Mouse (Mus musculus) yolk sac, embryonic 10.5 days (tissue): Measurements from ENCODE around the gene Morc4.

Source experiments
- DNase-seq: peaks from one replicate; pipeline ENCODE4 v3.0.0-alpha.2; 2017; ENCODE audit warnings: low spot score

Gene Morc4

GRCm38 (mm10) chrX:139870938-139871791, at the start of gene Morc4:
Gene Morc4 (minus strand): TSS chrX:139871677.
- peak; percentile 90 for DNase-seq

DNA sequence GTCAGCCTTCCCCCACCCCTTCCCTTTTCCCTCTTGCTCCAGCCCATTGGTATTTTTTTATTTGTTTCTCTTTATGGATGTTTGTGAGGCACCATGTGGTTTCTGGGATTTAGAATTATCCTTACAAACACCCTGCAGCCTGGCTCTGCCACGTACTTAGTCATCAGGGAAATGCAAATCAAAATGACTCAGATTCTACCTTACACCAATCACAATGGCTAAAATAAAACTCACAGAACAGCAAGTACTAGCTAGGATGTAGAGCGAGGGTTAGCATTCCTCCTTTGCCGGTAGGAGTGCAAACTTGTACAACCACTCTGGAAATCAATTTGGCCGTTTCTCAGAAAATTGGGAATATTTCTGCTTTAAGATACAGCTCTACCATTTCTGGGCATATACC, 49.1 kb upstream of the Morc4 start:
- no peak for DNase-seq

- no peak for DNase-seq
Measured at GRCm38 (mm10) chrX:139891387-139891786, 19.9 kb upstream of the Morc4 start.

DNA sequence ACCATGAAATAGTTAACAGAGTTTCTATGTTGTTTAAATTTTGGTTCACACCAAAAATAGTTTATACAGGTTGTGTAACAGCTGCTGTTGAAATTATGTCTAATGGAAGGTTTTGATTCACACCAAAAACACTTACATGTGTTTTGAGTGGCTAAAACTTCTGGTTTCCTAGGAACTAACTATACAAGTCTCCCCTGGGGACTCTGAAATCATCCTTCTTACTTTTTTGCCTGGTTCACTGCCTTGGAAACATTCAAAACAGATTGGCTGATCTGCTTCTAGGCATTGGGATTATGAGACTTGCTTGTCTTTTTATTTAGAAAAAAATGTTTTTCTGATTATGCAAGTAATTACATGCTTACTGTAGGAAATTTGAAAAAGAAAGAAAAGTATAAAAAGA, 11.7 kb upstream of the Morc4 start:
- no peak for DNase-seq

GRCm38 (mm10) chrX:139877936-139878335, 6.5 kb upstream of the Morc4 start:
- DNase-seq = no peak

DNA sequence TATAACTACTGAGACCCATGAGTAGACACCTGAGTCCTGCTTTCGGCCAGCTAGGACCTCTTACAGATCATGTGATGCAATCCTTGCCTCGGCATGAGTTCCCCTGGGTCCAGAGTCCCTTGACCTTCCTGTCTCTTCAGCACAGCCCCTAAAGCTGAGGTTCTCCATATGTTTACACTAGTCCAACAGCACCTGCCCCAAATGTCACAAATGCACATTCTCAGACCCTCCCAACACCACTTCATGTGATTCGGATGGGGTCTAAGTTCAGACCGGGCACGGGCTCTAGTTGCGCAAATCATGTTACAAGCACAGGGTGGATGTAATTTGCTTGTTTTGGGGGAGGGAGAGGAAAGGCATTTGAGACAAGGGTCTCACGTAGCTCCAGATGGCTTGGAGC, 5.6 kb upstream of the Morc4 start:
- peak; percentile 85 for DNase-seq

DNA sequence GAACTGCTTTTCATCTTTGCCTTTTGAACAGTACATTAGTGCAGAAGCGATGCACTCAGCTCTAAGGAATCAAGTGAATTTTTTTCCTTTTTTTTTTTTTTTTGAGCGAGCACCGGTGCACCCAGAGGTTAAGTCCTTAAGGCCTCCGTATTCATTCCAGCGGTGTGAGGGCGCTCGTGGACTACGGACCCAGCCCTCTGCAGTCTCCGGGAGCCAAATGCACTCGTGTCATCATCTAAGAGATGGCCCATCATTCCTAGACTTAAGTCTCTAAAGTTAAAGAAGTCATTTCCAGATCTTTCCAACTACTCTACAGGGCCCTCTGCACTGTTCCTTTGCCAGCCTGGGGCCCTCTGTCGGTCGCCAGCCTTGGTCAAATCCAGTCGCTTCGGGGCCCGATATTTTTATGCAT, 1.2 kb downstream of the Morc4 start:
- DNase-seq = no peak

DNA sequence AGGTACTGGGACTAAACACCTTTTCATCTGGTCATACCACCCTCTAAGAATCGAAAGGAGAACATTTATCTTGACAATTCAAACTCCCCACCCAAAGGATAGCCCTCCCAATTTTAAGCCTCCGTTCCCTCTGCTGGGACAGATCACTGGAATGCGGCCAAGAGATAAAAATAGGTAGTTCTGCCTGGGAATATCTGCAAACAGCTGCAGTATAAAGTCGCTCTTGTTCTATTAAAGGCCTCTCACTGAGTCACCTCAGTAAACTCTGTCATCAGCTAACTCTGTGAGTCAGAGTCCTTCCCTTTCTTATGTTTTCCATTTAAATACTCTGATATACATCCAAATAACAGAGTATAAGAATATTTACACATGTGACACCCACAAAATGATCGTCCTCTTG, 12.1 kb downstream of the Morc4 start:
- no peak for DNase-seq

DNA sequence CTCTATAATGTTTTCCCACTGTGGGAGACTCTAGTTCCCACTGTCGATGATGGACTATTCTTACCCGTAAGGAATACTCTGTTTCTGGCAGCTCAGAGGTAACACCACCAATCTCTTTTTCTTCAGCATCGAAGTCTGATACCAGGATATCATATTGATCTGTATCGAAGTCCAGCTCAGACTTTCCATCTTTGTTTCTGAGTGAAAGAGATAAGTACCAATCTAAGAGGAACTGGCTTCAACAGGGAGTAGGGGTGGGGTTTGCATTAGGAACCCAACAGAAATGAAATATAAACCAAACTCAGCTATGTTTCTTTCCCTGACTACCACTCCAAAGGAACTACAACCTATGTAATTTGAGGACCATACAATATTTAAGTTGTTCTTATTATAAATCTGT, 16.7 kb downstream of the Morc4 start:
- DNase-seq = no peak

DNA sequence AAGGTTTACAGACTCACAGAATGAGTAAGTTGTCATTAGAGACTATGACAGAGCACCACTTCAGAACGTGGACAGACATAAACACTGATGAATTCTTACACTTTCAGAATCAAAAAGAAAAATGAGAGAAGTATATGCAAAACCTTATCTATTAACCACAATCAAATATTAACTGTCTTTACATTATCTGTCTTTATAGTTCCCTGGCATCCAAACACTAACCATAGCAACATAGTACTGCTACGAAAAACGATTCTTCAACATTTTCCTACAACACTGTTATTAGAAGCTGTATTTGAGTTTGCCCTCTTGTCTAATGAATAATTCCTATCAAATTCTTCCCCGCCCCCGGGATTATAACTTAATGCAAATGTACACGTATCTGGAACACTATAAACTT, 30.4 kb downstream of the Morc4 start:
- DNase-seq = no peak

- no peak for DNase-seq
Measured at GRCm38 (mm10) chrX:139839057-139839456, 32.4 kb downstream of the Morc4 start.

- DNase-seq = no peak
Measured at GRCm38 (mm10) chrX:139832464-139832863, 39.0 kb downstream of the Morc4 start.

- no peak for DNase-seq
Measured at GRCm38 (mm10) chrX:139828363-139829092, 42.9 kb downstream of the Morc4 start.

DNA sequence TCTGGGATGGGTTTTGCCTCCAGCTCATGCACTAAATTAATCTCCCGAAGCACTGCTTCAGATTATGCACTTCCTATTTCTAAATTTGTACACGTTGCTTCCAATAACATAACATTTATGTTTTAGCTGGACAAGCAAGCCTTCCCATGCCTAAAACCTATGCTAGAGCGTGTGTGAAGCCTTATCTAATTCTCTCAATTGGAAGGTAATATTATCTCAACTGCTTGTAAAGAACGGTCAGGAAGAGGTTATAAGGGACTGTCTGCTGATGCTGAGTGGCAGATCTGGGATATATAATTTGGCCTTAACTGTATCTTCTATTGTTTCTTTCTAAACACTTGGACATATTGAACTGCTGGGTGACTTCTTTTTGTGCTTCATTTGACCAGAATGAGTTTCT, 44.6 kb downstream of the Morc4 start:
- no peak for DNase-seq

DNA sequence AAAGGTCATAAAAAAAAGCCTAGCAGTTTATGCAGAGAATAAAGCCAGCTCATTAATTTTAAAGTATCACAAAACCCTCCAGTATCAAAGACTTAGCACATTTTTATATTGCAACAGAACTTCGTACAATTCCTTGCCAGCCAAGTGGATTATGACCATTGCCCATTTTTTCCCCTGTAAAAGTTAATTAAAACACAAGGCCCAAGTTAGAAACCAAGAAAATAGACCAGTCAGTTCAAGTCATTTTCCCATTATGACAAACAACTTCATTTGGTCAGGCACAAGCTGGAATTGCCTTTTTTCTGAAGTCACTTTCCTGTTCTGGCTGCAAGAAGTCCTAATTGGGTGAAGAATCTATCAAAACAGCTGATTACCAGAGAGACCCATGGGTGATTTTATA, 46.1 kb downstream of the Morc4 start:
- no peak for DNase-seq

- DNase-seq = no peak
Measured at GRCm38 (mm10) chrX:139815201-139815600, 56.3 kb downstream of the Morc4 start.

DNA sequence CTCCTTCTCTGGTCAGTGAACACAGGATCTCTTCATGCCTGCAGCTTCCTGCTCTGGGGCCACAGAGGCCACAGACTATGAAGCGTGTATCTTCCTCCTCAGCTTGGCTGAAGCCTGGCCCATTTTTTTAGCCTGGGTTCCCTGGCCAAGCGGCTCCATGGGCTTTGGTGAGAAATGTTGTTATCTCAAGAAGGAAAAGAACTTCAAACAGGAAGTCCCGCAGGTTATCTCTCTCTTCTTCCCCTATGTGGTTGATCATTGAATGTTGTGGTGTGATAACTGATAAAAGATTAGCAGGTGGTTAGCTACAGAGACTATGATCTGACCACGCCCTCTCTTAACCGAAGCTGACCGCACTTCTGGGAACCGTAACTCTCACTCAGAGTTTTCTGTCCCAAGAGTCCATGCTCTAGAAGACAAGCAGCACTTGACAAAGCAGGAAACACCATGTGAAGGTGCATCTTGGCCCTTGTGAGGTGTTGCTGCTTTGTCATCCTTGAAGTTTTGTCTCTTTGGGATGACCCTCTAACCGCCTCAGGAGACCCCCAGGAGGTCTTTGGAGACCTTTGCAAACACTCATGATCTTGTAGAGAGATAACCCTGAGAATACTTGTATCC, 57.4 kb downstream of the Morc4 start:
- DNase-seq = no peak

GRCm38 (mm10) chrX:139813299-139814002, 58.0 kb downstream of the Morc4 start:
- no peak for DNase-seq

DNA sequence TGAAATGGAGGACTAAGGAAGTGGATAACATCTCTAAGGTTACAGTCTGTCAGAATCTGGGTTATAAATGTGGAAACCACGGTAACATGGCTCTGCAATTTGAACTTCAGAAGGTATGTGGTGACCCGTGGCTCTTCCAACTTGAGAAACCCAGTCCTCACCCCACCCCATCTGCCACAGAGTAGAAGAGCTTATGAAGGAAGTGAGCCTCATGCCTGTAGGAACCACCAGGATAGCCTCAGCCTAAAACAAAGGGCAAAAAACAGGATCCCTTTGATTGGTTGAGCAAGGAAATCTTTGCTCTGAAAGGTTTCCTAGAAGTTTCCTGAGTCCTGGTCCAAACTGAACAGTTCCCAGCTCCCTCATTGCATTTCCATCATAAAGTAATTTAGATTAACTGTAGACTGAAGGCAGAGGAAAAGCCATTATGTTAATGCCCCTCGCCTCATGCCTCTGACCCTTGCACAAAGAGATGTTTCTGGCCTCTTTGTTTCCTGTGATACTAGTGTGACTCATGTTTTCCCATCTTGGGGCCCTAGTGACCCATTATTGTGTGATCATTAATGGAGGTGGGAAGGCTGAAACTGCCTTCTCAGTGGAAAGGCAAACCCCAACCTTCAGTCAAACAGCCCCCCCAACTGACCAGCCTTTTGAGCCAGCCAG, 58.7 kb downstream of the Morc4 start:
- no peak for DNase-seq

GRCm38 (mm10) chrX:139808501-139808900, 63.0 kb downstream of the Morc4 start:
- no peak for DNase-seq

DNA sequence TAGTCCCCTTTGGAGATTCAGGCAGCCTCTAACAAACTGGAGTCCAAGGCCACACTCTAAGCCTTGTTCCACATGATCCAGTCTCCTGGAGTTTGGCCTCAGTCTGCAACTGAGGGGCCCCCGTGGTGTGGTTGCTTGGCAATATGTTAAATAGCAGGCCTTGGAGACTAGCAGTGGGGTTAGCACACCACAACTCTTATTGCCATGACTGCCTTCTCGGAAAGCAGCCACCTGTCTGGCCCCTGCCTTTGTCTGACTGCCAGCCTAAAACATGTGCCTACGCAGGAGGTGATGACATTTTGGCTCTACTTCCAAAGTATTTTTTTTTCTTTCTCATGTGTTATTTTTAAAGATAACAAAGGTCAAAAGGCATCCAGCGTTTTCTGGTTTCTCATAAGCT, 63.4 kb downstream of the Morc4 start:
- no peak for DNase-seq

DNA sequence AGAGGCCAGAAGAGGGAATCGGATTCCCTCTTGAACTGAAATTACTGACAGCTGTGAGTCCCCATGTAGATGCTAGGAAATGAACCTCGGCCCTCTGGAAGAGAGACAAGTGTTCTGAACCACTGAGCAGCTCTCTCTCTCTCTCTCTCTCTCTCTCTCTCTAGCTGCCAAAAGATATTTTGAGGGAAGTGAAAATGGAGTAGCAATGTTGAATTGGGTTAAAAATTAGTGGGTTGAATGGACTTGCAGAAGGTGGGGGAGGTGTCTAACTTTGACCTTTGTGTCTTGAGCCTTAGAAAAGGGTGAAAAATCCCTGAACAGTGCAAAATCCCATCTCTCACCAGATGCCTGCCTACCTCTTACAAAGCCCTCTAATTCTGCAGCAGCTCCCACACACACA, 64.1 kb downstream of the Morc4 start:
- no peak for DNase-seq
